Mouse (Mus musculus) limb, embryonic 14.5 days (tissue): Measurements from ENCODE around the gene Depdc1b. TPM values are rescaled to one million over a fixed set of nuclear protein-coding genes. Genes with fewer than 3 reads are reported as not detected.

Experiments
- ATAC-seq: fragments of 200-750 bp; cut with Nextera tagmentation; 2 replicates; pipeline ENCODE4 v1.8.0; 2017; ENCODE audit warnings: low read depth, moderate number of reproducible peaks, moderate TSS enrichment; ENCODE audit not compliant: low FRiP score
- DNase-seq: peaks from one replicate; pipeline ENCODE4 v3.0.0-alpha.2; 2015; ENCODE audit warnings: low spot score
- H3K27ac ChIP-seq: fragments of 300-500 bp; sonication (generic); replicated peaks from 2 replicates; pipeline ENCODE4 v1.5.1; 2014; ENCODE audit warnings: low read depth, mild to moderate bottlenecking, low read length, moderate library complexity, mixed read lengths
- H3K27me3 ChIP-seq: fragments of 300-500 bp; sonication (generic); 2 replicates; pipeline ENCODE4 v1.6.1; 2014; ENCODE audit warnings: low read length, mixed read lengths; ENCODE audit not compliant: control insufficient read depth, insufficient read depth
- H3K36me3 ChIP-seq: fragments of 300-500 bp; sonication (generic); 2 replicates; pipeline ENCODE4 v1.6.1; 2014; ENCODE audit warnings: mild to moderate bottlenecking, low read length, moderate library complexity, mixed read lengths; ENCODE audit not compliant: control insufficient read depth, insufficient read depth
- H3K4me1 ChIP-seq: fragments of 300-500 bp; sonication (generic); 2 replicates; pipeline ENCODE4 v1.6.1; 2014; ENCODE audit warnings: antibody characterized with exemption, low read length, mixed read lengths; ENCODE audit not compliant: control insufficient read depth, insufficient read depth
- H3K4me2 ChIP-seq: fragments of 300-500 bp; sonication (generic); replicated peaks from 2 replicates; pipeline ENCODE4 v1.6.1; 2014; ENCODE audit warnings: low read depth, mild to moderate bottlenecking, low read length, moderate library complexity; ENCODE audit not compliant: severe bottlenecking
- H3K4me3 ChIP-seq: fragments of 300-500 bp; sonication (generic); replicated peaks from 2 replicates; pipeline ENCODE4 v1.5.1; 2014; ENCODE audit warnings: low read length
- H3K9ac ChIP-seq: fragments of 300-500 bp; sonication (generic); 2 replicates; pipeline ENCODE4 v1.6.1; 2014; ENCODE audit warnings: mild to moderate bottlenecking, low read depth, low read length, moderate library complexity; ENCODE audit not compliant: severe bottlenecking
- H3K9me3 ChIP-seq: fragments of 300-500 bp; sonication (generic); 2 replicates; pipeline ENCODE4 v1.6.1; 2016; ENCODE audit warnings: low read length; ENCODE audit not compliant: control insufficient read depth
- POLR2A ChIP-seq: fragments of 200-500 bp; IDR thresholded peaks from 2 replicates; pipeline ENCODE4 v1.8.0; 2012; ENCODE audit warnings: inconsistent platforms, mild to moderate bottlenecking, moderate library complexity, borderline replicate concordance; ENCODE audit not compliant: insufficient read depth, insufficient read length; ENCODE audit errors: extremely low read depth
- WGBS: fragments of 180-500 bp; shearing (Covaris S2); extraction: QIAGEN DNeasy Blood & Tissue Kit; methylation state at CpG from one replicate; pipeline ENCODE4 v1.1.7; 2014; 5-methylcytosine and 5-hydroxymethylcytosine counted together
- polyA plus RNA-seq, 2 experiments: library from polyadenylated mRNA; depleted of rRNA in 1 of 2; stranded (reverse) in 1 of 2; unstranded in 1 of 2; fragments of >200 nt; fragmentation: Nextera tagmentation in 1 of 2; extraction: Ambion mirVana in 1 of 2; gene quantifications; 2 replicates each; pipeline versions ENCODE4 v1.2.1 to v1.2.3; 2012 to 2014

The Depdc1b gene
- polyA plus RNA-seq, 2 experiments, result 6.4 to 7.1 TPM

DNA sequence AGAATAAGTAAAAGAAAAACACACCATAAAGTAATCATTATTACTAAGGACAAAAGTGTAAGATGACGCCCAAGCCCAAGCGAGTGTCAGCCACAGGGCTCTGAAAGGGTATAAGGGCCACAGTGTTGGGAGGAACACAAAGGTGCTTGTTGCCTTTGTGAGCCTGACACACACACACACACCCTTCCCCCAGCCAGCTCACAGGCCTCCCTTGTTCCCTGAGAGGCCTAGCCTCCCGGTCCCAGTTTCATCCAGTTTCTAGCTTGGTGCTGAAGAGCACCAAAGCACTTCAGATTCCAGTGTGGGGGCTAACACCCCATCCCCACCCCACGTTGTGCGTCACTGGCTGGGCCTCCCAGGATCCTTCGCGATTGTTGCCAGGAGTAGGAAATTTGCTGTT is 14.7 kb upstream of the Depdc1b start:
- TF ChIP-seq POLR2A, result no peak
- Histone ChIP-seq H3K36me3 (no peaks in the 10 kb centered on the region), H3K27me3 (no peaks in the 10 kb centered on the region), H3K27ac (0 out of 2 replicates have a peak overlapping the region, but pooled peaks have one; percentile 14), H3K4me2 (no peak overlapping the region), H3K4me1 (peaks cover 6% of the 10 kb centered on the region; the same call in 1 of the 2 replicates), H3K4me3 (no peak overlapping the region), H3K9ac (no peak overlapping the region), H3K9me3 (no peaks in the 10 kb centered on the region)
- WGBS, result 17% methylated on average over 7 of the region's 7 CpGs
- ATAC-seq (0 out of 2 replicates have a peak, but pooled peaks have one; percentile 42), DNase-seq (peak; percentile 8)

DNA sequence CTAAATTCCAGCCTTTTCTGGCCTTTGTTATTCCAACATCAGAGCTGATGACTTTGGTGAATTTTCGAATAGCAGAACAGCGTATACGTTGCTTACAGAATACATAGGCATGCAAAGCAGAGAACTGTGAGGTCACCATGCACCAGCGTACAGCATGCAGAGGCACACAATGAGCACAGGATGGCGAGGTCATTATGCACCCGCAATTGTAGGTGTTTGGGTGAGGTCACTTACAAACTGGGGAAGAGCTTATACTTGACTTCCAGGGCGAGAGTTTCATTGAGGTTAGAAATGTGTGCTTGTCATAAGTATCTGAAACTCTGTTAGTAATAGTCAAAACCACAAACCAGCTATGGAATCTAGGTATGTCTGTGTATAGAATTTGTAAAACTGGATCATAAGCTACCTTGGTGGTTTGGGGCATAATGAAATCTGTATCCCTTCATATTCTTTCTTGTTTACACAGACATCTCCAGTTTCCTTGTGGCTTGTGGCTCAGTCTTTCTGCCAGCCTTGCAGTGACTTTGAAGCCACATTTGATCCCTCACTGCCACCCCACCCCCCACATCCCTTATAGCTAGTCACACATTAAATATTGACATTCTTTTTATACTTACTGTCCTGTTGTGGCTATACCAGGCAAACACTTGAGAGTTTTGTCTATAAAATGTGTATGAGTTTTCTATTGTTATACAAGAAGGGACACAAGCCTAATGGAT is 13.0 kb upstream of the Depdc1b start:
- 71% methylated on average over 7 of the region's 7 CpGs for WGBS
- ATAC-seq (no peak), DNase-seq (no peak)
- H3K4me3 ChIP-seq, result no peak overlapping the region
- no peaks in the 10 kb centered on the region for H3K27me3 ChIP-seq
- H3K4me1 ChIP-seq, result 0 out of 2 replicates have a peak, but pooled peaks cover 2% of the 10 kb centered on the region
- no peak overlapping the region for H3K4me2 ChIP-seq
- TF ChIP-seq POLR2A, result no peak
- H3K9ac ChIP-seq, result no peak overlapping the region
- no peaks in the 10 kb centered on the region for H3K9me3 ChIP-seq
- H3K36me3 ChIP-seq, result no peaks in the 10 kb centered on the region
- no peak overlapping the region for H3K27ac ChIP-seq

- TF ChIP-seq POLR2A, result no peak
- WGBS, result 47% methylated on average over 1 of the region's 1 CpGs
These were observed 12.3 kb upstream of the Depdc1b start for GRCm38 (mm10) chr13:108303841-108304240.

GRCm38 (mm10) chr13:108304680-108305079 is 11.5 kb upstream of the Depdc1b start:
- Histone ChIP-seq H3K9me3 (no peaks in the 10 kb centered on the region), H3K27ac (no peak overlapping the region), H3K36me3 (no peaks in the 10 kb centered on the region), H3K4me1 (0 out of 2 replicates have a peak, but pooled peaks cover 2% of the 10 kb centered on the region), H3K4me3 (no peak overlapping the region), H3K27me3 (no peaks in the 10 kb centered on the region), H3K4me2 (no peak overlapping the region), H3K9ac (no peak overlapping the region)
- DNase-seq (no peak), ATAC-seq (no peak)
- 45% methylated on average over 1 of the region's 2 CpGs for WGBS
- no peak for TF ChIP-seq POLR2A

More at GRCm38 (mm10) chr13:108303841-108304240, 12.3 kb upstream of the Depdc1b start:
- Histone ChIP-seq H3K4me1 (0 out of 2 replicates have a peak, but pooled peaks cover 2% of the 10 kb centered on the region), H3K4me3 (no peak overlapping the region), H3K36me3 (no peaks in the 10 kb centered on the region), H3K9ac (no peak overlapping the region), H3K27ac (no peak overlapping the region), H3K9me3 (no peaks in the 10 kb centered on the region), H3K4me2 (no peak overlapping the region), H3K27me3 (no peaks in the 10 kb centered on the region)
- ATAC-seq, result no peak
- no peak for DNase-seq

DNA sequence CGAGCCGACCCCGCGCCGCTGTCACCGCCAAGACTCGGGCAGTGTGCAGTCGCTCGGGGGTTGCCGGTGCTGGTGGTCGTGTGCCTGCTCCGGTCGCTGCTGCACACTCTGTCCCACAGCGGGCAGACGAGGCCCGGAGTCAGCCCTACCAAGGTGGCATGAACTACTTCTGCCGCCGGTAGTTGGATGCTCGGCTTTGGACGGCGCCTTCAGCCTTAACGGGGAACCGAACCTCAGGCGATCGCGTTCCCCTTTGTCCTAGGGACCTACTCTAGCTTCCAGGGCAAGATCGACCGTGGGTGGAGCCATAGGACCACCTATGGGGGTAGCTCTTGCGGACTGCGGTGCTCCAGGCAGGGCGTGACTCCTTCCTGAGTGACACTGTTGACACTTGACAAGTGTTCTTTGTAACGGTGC is 363 bp downstream of the Depdc1b start:
- no peak for TF ChIP-seq POLR2A
- H3K9me3 ChIP-seq, result no peaks in the 10 kb centered on the region
- peak overlapping the region; percentile 68 for H3K4me3 ChIP-seq
- no peaks in the 10 kb centered on the region for H3K36me3 ChIP-seq
- peak overlapping the region; percentile 67 for H3K9ac ChIP-seq
- no peak for DNase-seq
- ATAC-seq, result peak; percentile 59
- H3K4me1 ChIP-seq, result peaks cover 10% of the 10 kb centered on the region; the same call in 1 of the 2 replicates
- no peaks in the 10 kb centered on the region for H3K27me3 ChIP-seq
- 0% methylated on average over 32 of the region's 32 CpGs for WGBS
- H3K4me2 ChIP-seq, result peak overlapping the region; percentile 92
- H3K27ac ChIP-seq, result no peak overlapping the region
